Mouse (Mus musculus) C2C12 (cell line): ENCODE data around the gene Srd5a2.

Experiments used
- CEBPB ChIP-seq: IDR thresholded peaks from one replicate; pipeline ENCODE4 v1.6.1; 2011; ENCODE audit warnings: low read depth, mild to moderate bottlenecking, control low read depth, moderate library complexity
- CTCF ChIP-seq: IDR thresholded peaks from one replicate; pipeline ENCODE4 v1.5.1; 2011; ENCODE audit not compliant: control insufficient read depth, insufficient read depth, insufficient read length
- MAX ChIP-seq: IDR thresholded peaks from one replicate; pipeline ENCODE4 v1.6.1; 2011; ENCODE audit warnings: mild to moderate bottlenecking, control low read depth
- USF1 ChIP-seq: IDR thresholded peaks from one replicate; pipeline ENCODE4 v1.6.1; 2011; ENCODE audit warnings: low read depth, mild to moderate bottlenecking, control low read depth, moderate library complexity

DNA sequence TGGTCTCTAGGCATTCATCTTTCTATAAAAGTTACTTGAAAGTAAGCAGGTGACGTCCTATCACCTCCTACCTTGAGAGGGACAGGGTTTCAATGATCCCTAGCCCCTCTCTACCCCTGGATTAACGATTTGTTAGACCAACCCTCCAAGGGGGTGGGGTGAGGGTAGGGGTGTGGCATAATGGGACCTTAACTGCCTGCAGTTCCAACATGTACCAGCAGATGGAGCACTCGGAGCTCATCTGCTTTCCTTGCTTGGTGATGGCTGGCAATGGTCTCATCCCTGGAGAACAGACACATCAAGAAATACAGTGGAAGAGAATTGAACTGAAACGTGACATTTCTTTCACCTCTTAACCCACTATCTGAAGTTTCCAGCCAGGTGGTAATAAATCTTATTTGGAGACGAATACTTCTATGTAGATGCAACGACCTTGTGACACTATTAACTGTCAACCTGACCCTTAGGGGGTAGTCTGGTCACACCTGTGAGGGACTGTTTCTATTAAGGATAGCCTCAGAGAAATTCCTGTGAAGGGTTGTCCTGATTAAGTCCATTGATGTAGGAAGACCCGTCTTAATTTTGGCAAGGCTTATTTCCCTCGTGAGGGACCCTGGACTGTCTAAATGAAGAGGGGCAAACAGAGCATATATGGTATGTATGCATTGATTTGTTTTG lies 27.1 kb downstream of the Srd5a2 start:
- TF ChIP-seq CTCF = peak; percentile 91
- TF ChIP-seq MAX = no peak
- no peak for TF ChIP-seq CEBPB
- no peak for TF ChIP-seq USF1
